Mouse (Mus musculus): ENCODE data around the gene Dusp3. TPM values are rescaled to one million over a fixed set of nuclear protein-coding genes. Genes with fewer than 3 reads are reported as not detected.

The Dusp3 gene
- total and polyA plus RNA-seq, 2 experiments from 2014 or later, result 75.7 to 106 TPM

GRCm38 (mm10) chr11:102004251-102004650, 17.4 kb upstream of the Dusp3 start:
- WGBS, result 87% methylated on average over 8 of the region's 8 CpGs
- Histone ChIP-seq H3K27me3 (ENCODE audit: control insufficient read depth, insufficient read depth, low read length) (no peaks in the 10 kb centered on the region), H3K4me2 (ENCODE audit: low read depth, low read length) (no peak overlapping the region), H3K4me3 (ENCODE audit: low read depth, low read length) (no peak overlapping the region), H3K36me3 (replicated peaks; ENCODE audit: control insufficient read depth, insufficient read depth, low read length) (no peaks in the 10 kb centered on the region), H3K4me1 (ENCODE audit: control insufficient read depth, insufficient read depth) (no peaks in the 10 kb centered on the region), H3K9ac (replicated peaks; ENCODE audit: low read depth, low read length) (no peak overlapping the region), H3K9me3 (replicated peaks; ENCODE audit: control insufficient read depth, low read length) (no peaks in the 10 kb centered on the region), H3K27ac (ENCODE audit: low read depth) (no peak overlapping the region)
- DNase-seq (ENCODE audit: low spot score) (no peak), ATAC-seq (ENCODE audit: insufficient read depth, low read depth) (no peak)
- TF ChIP-seq CTCF (IDR thresholded peaks at IDR 0.05; ENCODE audit: low read depth) (peak; percentile 22; the same call in 1 of the 2 replicates), EP300 (IDR thresholded peaks at IDR 0.05; ENCODE audit: low read depth) (no peak)

GRCm38 (mm10) chr11:101999466-101999865, 12.7 kb upstream of the Dusp3 start:
- no peak overlapping the region for H3K4me2 ChIP-seq (ENCODE audit: low read depth, low read length)
- H3K4me3 ChIP-seq (ENCODE audit: low read depth, low read length), result no peak overlapping the region
- DNase-seq (ENCODE audit: low spot score), result no peak
- H3K27ac ChIP-seq (ENCODE audit: low read depth), result no peak overlapping the region
- H3K9ac ChIP-seq (replicated peaks; ENCODE audit: low read depth, low read length), result no peak overlapping the region
- no peak for ATAC-seq (ENCODE audit: insufficient read depth, low read depth)
- WGBS, result 45% methylated on average over 4 of the region's 4 CpGs
- no peaks in the 10 kb centered on the region for H3K9me3 ChIP-seq (replicated peaks; ENCODE audit: control insufficient read depth, low read length)
- no peaks in the 10 kb centered on the region for H3K27me3 ChIP-seq (ENCODE audit: control insufficient read depth, insufficient read depth, low read length)
- H3K36me3 ChIP-seq (replicated peaks; ENCODE audit: control insufficient read depth, insufficient read depth, low read length), result no peaks in the 10 kb centered on the region
- TF ChIP-seq CTCF (IDR thresholded peaks at IDR 0.05; ENCODE audit: low read depth) (no peak), EP300 (IDR thresholded peaks at IDR 0.05; ENCODE audit: low read depth) (no peak)
- no peaks in the 10 kb centered on the region for H3K4me1 ChIP-seq (ENCODE audit: control insufficient read depth, insufficient read depth)

- no peaks in the 10 kb centered on the region for H3K27me3 ChIP-seq (ENCODE audit: control insufficient read depth, insufficient read depth, low read length)
- no peaks in the 10 kb centered on the region for H3K36me3 ChIP-seq (replicated peaks; ENCODE audit: control insufficient read depth, insufficient read depth, low read length)
- no peak overlapping the region for H3K4me3 ChIP-seq (ENCODE audit: low read depth, low read length)
- H3K27ac ChIP-seq (ENCODE audit: low read depth), result 0 out of 2 replicates have a peak overlapping the region, but pooled peaks have one; percentile 19
- no peak for TF ChIP-seq CTCF (IDR thresholded peaks at IDR 0.05; ENCODE audit: low read depth)
- 0 out of 2 replicates have a peak, but pooled peaks have one; percentile 55 for TF ChIP-seq EP300 (IDR thresholded peaks at IDR 0.05; ENCODE audit: low read depth)
- no peaks in the 10 kb centered on the region for H3K9me3 ChIP-seq (replicated peaks; ENCODE audit: control insufficient read depth, low read length)
- peak; percentile 52 for ATAC-seq (ENCODE audit: insufficient read depth, low read depth)
- H3K4me2 ChIP-seq (ENCODE audit: low read depth, low read length), result no peak overlapping the region
- no peaks in the 10 kb centered on the region for H3K4me1 ChIP-seq (ENCODE audit: control insufficient read depth, insufficient read depth)
- 37% methylated on average over 5 of the region's 5 CpGs for WGBS
- peak; percentile 33 for DNase-seq (ENCODE audit: low spot score)
- no peak overlapping the region for H3K9ac ChIP-seq (replicated peaks; ENCODE audit: low read depth, low read length)
These were observed 11.4 kb upstream of the Dusp3 start for GRCm38 (mm10) chr11:101998258-101998657.

- Histone ChIP-seq H3K36me3 (replicated peaks; ENCODE audit: control insufficient read depth, insufficient read depth, low read length) (no peaks in the 10 kb centered on the region), H3K4me3 (ENCODE audit: low read depth, low read length) (no peak overlapping the region), H3K27ac (ENCODE audit: low read depth) (no peak overlapping the region), H3K9me3 (replicated peaks; ENCODE audit: control insufficient read depth, low read length) (no peaks in the 10 kb centered on the region), H3K27me3 (ENCODE audit: control insufficient read depth, insufficient read depth, low read length) (no peaks in the 10 kb centered on the region), H3K4me1 (ENCODE audit: control insufficient read depth, insufficient read depth) (no peaks in the 10 kb centered on the region), H3K9ac (replicated peaks; ENCODE audit: low read depth, low read length) (no peak overlapping the region), H3K4me2 (ENCODE audit: low read depth, low read length) (no peak overlapping the region)
- ATAC-seq (ENCODE audit: insufficient read depth, low read depth), result no peak
- 86% methylated on average over 7 of the region's 7 CpGs for WGBS
- no peak for TF ChIP-seq EP300 (IDR thresholded peaks at IDR 0.05; ENCODE audit: low read depth)
- no peak for TF ChIP-seq CTCF (IDR thresholded peaks at IDR 0.05; ENCODE audit: low read depth)
- no peak for DNase-seq (ENCODE audit: low spot score)
These were observed 9.1 kb upstream of the Dusp3 start for GRCm38 (mm10) chr11:101995938-101996337.

- H3K9me3 ChIP-seq (replicated peaks; ENCODE audit: control insufficient read depth, low read length), result no peaks in the 10 kb centered on the region
These were observed 7.3 kb upstream of the Dusp3 start for GRCm38 (mm10) chr11:101994100-101994499.

GRCm38 (mm10) chr11:101992411-101992810, 5.6 kb upstream of the Dusp3 start:
- H3K9me3 ChIP-seq (replicated peaks; ENCODE audit: control insufficient read depth, low read length), result no peaks in the 10 kb centered on the region
- no peak overlapping the region for H3K9ac ChIP-seq (replicated peaks; ENCODE audit: low read depth, low read length)
- no peaks in the 10 kb centered on the region for H3K4me1 ChIP-seq (ENCODE audit: control insufficient read depth, insufficient read depth)
- no peaks in the 10 kb centered on the region for H3K36me3 ChIP-seq (replicated peaks; ENCODE audit: control insufficient read depth, insufficient read depth, low read length)
- H3K4me2 ChIP-seq (ENCODE audit: low read depth, low read length), result no peak overlapping the region
- no peak overlapping the region for H3K4me3 ChIP-seq (ENCODE audit: low read depth, low read length)
- no peak for DNase-seq (ENCODE audit: low spot score)
- no peak for ATAC-seq (ENCODE audit: insufficient read depth, low read depth)
- TF ChIP-seq EP300 (IDR thresholded peaks at IDR 0.05; ENCODE audit: low read depth) (no peak), CTCF (IDR thresholded peaks at IDR 0.05; ENCODE audit: low read depth) (no peak)
- H3K27ac ChIP-seq (ENCODE audit: low read depth), result no peak overlapping the region
- WGBS, result 92% methylated on average over 7 of the region's 7 CpGs
- H3K27me3 ChIP-seq (ENCODE audit: control insufficient read depth, insufficient read depth, low read length), result no peaks in the 10 kb centered on the region

More at GRCm38 (mm10) chr11:101994100-101994499, 7.3 kb upstream of the Dusp3 start:
- Histone ChIP-seq H3K9ac (replicated peaks; ENCODE audit: low read depth, low read length) (no peak overlapping the region), H3K27ac (ENCODE audit: low read depth) (peak overlapping the region; percentile 63), H3K4me2 (ENCODE audit: low read depth, low read length) (no peak overlapping the region; the same call in 1 of the 2 replicates), H3K27me3 (ENCODE audit: control insufficient read depth, insufficient read depth, low read length) (no peaks in the 10 kb centered on the region), H3K4me3 (ENCODE audit: low read depth, low read length) (no peak overlapping the region), H3K4me1 (ENCODE audit: control insufficient read depth, insufficient read depth) (no peaks in the 10 kb centered on the region), H3K36me3 (replicated peaks; ENCODE audit: control insufficient read depth, insufficient read depth, low read length) (no peaks in the 10 kb centered on the region)
- ATAC-seq (ENCODE audit: insufficient read depth, low read depth), result peak; percentile 63
- TF ChIP-seq CTCF (IDR thresholded peaks at IDR 0.05; ENCODE audit: low read depth), result no peak
- 0 out of 2 replicates have a peak, but pooled peaks have one; percentile 63 for TF ChIP-seq EP300 (IDR thresholded peaks at IDR 0.05; ENCODE audit: low read depth)
- peak; percentile 65 for DNase-seq (ENCODE audit: low spot score)
- WGBS, result 28% methylated on average over 8 of the region's 8 CpGs

Measured in heart, postnatal 0 days (tissue).